Mouse (Mus musculus) spleen, postnatal 36 days (tissue): ENCODE measurements around the gene Dync1li1.

ENCODE experiments used
- DNase-seq, 2 experiments: peaks; one replicate each; pipeline ENCODE4 v3.0.0; 2022; ENCODE audit warnings: low spot score in 2 of 2, mixed read lengths in 1 of 2

The Dync1li1 gene

GRCm38 (mm10) chr9:114767507-114767906 is 78.9 kb downstream of the Dync1li1 start:
- no peak for DNase-seq

- no peak for DNase-seq
Measured at GRCm38 (mm10) chr9:114768066-114768465, 79.5 kb downstream of the Dync1li1 start.

- peak; percentile 36 to 57 for DNase-seq
Measured at GRCm38 (mm10) chr9:114770224-114770623, 81.6 kb downstream of the Dync1li1 start.

- DNase-seq: no peak
Measured at GRCm38 (mm10) chr9:114771565-114771964, 83.0 kb downstream of the Dync1li1 start.
